Mouse (Mus musculus): ENCODE data around the gene Retreg3. TPM values are rescaled to one million over a fixed set of nuclear protein-coding genes. Genes with fewer than 3 reads are reported as not detected.

The Retreg3 gene
- total RNA-seq, 4 experiments from 2014 or later, result 28.8 to 30.4 (median 30.1) TPM

DNA sequence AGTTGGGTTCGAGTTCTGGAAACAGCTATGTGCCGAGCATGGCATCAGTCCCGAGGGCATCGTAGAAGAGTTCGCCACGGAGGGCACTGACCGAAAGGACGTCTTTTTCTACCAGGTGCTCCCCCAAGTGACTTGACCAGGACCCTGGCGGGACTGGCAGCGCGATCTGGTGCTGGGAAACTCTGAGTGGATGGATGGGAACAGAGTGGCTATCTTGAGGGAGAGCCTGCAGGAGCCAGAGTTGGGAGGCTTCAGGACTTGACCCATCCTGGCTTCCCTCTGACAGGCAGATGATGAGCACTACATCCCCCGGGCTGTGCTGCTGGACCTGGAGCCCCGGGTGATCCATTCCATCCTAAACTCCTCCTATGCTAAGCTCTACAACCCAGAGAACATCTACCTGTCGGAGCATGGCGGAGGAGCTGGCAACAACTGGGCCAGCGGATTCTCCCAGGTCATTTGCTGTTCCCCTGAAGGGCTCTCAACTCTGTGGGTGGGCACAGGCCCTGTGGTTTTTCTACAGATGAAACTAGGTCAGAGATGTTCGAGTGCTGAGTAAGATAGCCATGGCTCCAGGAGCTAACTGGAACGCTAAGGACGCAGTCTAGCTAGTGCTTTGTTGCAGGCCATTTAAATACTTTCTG, 974 bp upstream of the Retreg3 start:
- no peak for DNase-seq (ENCODE audit: low spot score in 2 of 2)

DNA sequence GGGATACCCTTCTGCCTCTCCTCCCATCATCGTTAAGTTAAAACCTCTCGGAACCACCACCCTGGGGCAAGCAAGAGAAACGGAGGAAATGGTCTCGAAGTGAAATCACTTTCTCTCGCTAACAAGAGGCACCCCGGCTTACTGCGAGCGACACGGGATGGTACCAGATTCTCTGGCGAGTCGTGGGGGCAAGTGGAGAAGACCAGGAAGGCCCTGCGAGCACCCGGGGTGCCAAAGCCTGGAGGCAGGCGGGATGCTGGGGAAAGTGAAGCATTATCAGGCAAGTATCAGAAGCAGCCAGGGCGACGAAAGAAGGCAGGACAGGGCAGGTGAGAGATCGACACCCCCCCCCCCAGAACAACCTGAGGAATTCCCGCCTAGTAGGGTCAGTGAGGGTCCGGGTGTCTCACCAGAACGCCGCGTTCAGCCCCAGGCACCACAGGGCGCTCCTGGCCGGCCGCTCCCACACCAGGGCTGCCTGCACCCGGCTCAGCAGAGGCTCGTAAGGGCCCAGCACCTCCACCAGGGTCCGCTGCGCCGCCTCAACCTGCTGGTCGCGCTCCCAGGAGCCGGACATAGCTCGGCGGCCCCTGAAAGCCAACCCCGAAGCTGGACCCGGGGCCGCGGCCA, 447 bp downstream of the Retreg3 start:
- no peak for DNase-seq (ENCODE audit: low spot score in 2 of 2)

DNA sequence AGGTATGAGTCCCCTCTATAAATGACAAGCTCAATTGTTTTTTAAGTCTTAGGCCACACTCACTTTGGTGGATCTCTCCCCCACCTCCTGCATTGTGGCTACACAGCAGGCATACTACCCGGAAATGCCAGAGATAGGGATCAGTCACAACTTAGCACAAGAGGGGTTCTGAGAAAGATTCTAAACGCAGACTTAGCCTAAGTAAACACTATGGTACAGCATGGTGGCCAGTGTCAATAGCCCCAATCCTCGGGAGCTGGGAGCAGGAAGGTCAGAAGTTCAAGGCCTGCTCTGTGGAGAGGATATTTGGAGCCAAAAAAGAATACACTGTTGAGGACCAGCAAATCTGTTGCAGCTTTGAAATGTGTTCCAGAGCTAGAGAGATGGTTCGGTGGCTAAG, 1.6 kb downstream of the Retreg3 start:
- DNase-seq (ENCODE audit: low spot score in 2 of 2), result no peak

GRCm38 (mm10) chr11:101115564-101115963, 4.1 kb downstream of the Retreg3 start:
- no peak for DNase-seq (ENCODE audit: low spot score in 2 of 2)

- DNase-seq (ENCODE audit: low spot score in 2 of 2), result no peak
These were observed 7.5 kb downstream of the Retreg3 start for GRCm38 (mm10) chr11:101112186-101112585.

- DNase-seq (ENCODE audit: low spot score in 2 of 2), result no peak
These were observed 8.5 kb downstream of the Retreg3 start for GRCm38 (mm10) chr11:101111178-101111577.

DNA sequence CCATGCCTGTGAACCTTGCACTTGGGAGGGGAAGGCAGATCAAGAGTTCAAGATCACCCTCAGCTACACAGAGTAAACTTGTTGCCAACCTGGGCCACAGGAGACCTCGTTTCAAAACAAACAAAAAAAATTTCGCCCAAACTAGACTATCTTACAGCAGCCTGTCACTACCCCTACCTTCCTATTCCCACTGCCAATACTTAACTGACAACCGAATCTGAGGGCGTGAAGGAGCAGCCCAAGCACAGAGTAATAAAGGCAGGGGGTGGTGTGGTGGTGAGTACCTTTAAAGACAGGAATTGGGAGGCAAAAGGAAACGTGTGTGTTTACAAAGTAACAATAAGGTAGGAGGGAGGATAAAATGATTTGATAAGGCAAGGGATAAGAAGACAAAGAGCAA, 9.0 kb downstream of the Retreg3 start:
- no peak for DNase-seq (ENCODE audit: low spot score in 2 of 2)

DNA sequence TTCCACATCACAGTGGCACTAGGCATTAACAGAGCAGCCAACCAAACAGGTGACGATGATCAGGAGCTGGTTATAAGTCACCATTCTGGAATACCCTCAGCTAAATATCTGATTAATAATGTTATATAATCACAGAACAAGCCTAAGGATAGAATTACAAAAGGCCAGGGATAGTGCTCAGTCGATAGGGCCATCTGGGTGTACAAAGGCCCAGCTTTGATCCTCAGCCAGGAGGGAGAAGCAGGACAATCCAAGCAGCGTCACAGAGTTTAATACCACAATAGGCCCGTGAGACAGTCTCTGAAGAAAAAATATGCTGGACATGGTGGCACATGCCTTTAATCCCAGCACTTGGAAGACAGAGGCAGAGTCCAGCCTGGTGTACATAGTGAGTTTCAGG, 10.3 kb downstream of the Retreg3 start:
- no peak for DNase-seq (ENCODE audit: low spot score in 2 of 2)

GRCm38 (mm10) chr11:101103011-101103410, 16.7 kb downstream of the Retreg3 start:
- no peak for DNase-seq (ENCODE audit: low spot score in 2 of 2)

GRCm38 (mm10) chr11:101098231-101098630, 21.5 kb downstream of the Retreg3 start:
- no peak for DNase-seq (ENCODE audit: low spot score in 2 of 2)

GRCm38 (mm10) chr11:101095314-101096024, 24.2 kb downstream of the Retreg3 start, which contains the start of gene Psmc3ip:
Gene Psmc3ip, minus strand, starts transcription at chr11:101095436.
- DNase-seq (ENCODE audit: low spot score in 2 of 2), result peak; percentile 89 to 92

DNA sequence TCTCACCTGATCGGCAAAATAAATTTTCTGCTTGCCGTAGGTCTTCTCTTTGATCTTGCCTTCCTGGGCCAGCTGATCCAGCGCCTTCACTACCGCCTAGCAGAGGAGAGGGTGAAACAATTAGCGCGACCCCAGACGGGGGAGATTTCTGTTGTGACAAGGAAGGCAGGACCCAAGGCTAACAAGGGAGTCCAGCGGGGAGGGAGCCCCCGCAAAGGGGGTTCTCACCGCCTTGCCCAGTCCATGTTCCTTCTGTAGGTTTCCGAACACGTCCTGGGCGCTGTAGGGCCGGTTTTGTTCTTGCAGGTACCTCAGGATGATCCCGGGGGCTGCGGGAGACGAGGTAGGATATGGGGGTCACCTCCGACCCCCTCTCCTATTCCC, 24.8 kb downstream of the Retreg3 start:
- DNase-seq (ENCODE audit: low spot score in 2 of 2), result no peak

GRCm38 (mm10) chr11:101089931-101090330, 29.8 kb downstream of the Retreg3 start:
- DNase-seq (ENCODE audit: low spot score in 2 of 2), result no peak

DNA sequence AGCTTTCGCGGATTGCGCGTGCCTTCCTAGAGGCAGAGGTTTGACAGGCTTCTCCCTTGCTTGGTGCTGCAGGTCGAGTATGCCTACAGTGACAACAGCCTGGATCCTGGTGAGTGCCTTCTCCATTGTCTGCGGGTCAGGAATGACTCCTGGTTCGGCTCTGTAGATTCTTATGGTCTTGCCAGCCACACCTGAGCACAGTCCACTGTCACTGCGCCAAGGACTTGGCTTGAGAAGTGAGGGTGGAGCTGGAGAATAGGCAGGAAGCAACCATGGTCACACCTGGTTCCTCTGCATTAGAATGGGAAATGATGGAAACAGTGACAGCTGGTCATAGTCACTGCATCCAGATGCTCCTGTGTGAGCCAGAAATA, 32.0 kb downstream of the Retreg3 start:
- DNase-seq (ENCODE audit: low spot score in 2 of 2), result no peak

DNA sequence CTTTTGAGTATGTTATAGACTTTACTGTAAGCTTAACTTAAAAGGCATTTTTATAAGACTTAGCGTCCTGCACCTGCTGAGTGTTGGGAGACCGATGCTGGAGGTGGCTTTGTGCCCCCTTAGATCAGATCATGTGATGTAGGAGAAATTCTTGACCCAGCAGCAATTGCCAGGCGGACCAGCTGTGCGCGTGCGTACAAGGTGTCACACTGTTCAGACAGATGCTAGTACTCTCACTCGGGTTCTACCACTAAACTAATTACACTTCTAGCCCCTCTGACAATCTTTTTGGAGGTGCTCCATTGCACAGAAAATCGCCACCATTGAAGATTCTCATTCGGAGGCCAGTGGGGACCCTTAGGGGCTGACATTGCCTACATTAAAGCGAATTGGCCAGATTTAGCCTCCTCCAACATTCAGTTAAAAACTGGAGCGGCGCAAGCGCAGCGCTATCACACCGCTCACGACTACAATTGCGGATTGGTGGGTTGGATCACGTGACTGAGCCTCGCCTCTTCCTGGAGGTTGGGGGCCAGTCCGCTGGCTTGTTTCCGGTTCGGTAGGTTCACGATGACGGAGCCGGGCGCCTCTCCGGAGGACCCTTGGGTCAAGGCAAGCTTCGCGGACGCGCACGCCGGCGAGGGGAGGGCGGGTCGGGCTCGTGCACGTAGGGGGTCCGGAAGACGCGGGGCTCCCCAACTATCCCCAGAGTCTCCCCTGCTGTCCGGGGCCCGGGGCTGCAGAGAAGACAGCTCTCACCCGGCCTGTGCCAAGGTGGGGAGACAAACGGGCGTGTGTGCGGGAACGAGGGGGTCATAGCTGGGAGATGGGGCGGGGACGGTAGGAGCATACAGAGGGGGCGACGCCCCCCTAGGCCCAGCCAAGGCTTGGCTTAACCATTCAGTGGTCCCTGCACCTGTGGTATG, 32.7 kb downstream of the Retreg3 start, which contains the start of gene Mlx:
Gene Mlx, plus strand, starts transcription at position 522 of the 926 bp plus-strand sequence.
- peak; percentile 75 to 83 for DNase-seq (ENCODE audit: low spot score in 2 of 2)

GRCm38 (mm10) chr11:101086323-101086674, 33.4 kb downstream of the Retreg3 start:
- DNase-seq (ENCODE audit: low spot score in 2 of 2), result no peak

DNA sequence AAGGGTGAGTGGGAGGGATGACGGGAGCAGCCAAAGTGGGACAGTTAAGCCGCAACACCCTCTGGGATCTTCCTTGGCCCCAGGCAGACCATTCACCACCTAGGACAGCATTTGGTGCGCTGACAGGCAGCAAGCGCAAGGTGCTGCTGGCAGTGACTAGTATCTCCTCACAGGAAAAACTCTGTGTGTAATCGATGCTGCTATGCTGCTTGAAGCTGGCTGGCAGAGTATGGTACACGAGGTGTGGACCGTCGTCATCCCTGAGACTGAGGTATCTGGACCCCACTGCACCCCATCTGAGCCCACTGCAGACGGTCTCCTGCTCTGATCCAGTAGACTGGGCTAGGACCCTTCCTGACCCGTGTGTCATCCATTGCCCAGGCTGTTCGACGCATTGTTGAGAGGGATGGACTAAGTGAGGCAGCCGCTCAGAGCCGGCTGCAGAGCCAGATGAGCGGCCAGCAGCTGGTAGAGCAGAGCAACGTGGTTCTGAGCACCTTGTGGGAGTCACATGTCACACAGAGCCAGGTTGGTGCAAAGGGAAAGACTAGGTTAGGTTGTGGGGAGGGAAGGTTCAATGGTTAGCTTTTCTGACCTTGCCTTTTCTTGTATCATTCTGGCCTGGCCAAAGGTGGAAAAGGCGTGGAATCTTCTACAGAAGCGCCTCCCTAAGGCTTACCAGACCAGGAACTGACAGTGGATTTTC, 33.9 kb downstream of the Retreg3 start:
- DNase-seq (ENCODE audit: low spot score in 2 of 2), result no peak

DNA sequence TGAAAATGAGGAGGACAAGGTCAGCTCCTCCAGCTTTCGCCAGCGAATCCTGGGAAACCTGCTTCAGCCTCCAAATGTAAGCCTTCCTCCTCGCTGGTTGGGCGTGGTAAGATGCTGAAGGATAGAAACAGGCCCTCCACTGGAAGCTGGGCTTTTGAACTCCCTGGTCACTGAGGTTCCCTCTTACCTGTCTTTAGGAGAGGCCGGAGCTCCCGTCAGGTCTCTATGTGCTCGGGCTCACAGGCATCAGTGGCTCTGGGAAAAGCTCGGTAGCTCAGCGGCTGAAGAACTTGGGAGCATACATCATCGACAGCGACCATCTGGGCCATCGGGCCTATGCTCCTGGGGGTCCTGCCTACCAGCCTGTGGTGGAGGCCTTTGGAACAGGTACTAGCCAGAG, 34.9 kb downstream of the Retreg3 start:
- DNase-seq (ENCODE audit: low spot score in 2 of 2), result no peak

DNA sequence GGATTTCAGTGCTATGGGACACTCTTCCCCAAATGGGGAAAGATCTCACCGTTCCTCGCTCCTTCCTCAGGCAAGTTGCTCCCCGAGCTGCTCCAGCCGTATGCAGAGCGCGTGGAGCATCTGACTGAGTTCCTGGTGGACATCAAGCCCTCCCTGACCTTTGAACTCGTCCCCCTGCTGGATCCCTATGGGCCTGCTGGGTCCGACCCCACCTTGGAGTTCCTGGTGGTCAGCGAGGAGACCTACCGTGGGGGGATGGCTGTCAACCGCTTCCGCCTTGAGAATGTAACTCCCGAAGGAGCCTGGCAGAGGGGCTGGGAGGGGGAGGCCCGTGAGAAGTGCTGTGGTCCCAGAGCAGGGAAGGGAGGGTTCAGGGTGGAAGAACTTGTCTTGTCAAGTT, 35.4 kb downstream of the Retreg3 start:
- no peak for DNase-seq (ENCODE audit: low spot score in 2 of 2)

DNA sequence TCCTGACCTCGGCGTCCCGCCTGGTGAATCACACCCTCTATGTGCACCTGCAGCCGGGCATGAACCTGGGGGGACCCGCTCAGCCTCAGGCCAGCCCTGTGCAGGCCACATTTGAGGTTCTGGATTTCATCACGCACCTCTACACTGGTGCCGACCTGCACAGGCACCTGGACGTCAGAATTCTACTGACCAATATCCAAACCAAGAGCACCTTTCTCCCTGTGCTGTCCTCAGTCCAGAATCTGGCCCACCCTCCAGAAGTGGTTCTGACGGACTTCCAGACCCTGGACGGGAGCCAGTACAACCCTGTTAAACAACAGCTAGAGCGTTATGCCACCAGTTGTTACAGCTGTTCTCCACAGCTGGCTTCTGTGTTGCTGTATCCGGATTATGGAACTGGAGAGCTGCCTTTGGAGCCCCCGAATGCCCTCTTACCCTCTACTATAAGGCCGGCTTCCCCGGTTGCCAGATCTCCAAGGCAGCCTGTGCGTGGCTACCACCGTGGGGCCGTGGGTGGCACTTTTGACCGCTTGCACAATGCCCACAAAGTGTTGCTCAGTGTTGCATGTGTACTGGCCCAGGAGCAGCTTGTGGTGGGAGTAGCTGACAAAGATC, 36.5 kb downstream of the Retreg3 start:
- no peak for DNase-seq (ENCODE audit: low spot score in 2 of 2)

Data from gastrocnemius, adult 8-10 months (tissue).